Mouse (Mus musculus) CH12.LX (cell line): ENCODE measurements at regions not wholly inside any gene's neighbourhood (a gene's known extent, or its start where the extent isn't known, plus 50 kb on each side); places are given as distances from the start of the nearest gene placed in this dataset.

Source experiments
- BHLHE40 ChIP-seq: IDR thresholded peaks from 2 replicates; pipeline ENCODE4 v1.6.1; 2011; ENCODE audit warnings: mild to moderate bottlenecking, low read depth, low read length, improper control_type of control experiment
- CTCF ChIP-seq, 2 experiments: IDR thresholded peaks in 1 of 2; conservative IDR thresholded peaks in 1 of 2; 2 replicates each; pipeline ENCODE4 v1.5.1; 2011 to 2012; ENCODE audit warnings: low read depth in 2 of 2, low read length in 2 of 2, improper control_type of control experiment in 1 of 2, inconsistent platforms in 1 of 2, mild to moderate bottlenecking in 1 of 2, moderate library complexity in 1 of 2
- EP300 ChIP-seq: IDR thresholded peaks from 2 replicates; pipeline ENCODE4 v1.6.1; 2011; ENCODE audit warnings: low read length, improper control_type of control experiment
- MEF2A ChIP-seq: IDR thresholded peaks from 2 replicates; pipeline ENCODE4 v1.6.1; 2014; ENCODE audit warnings: low read depth, mild to moderate bottlenecking, inconsistent platforms, low read length, improper control_type of control experiment, borderline replicate concordance
- POLR2A ChIP-seq: IDR thresholded peaks from 2 replicates; pipeline ENCODE4 v1.6.1; 2011; ENCODE audit warnings: low read depth, mild to moderate bottlenecking, improper control_type of control experiment, low read length
- TBP ChIP-seq: conservative IDR thresholded peaks from 2 replicates; pipeline ENCODE4 v1.6.1; 2011; ENCODE audit warnings: low read depth, low read length, improper control_type of control experiment
- TCF12 ChIP-seq: IDR thresholded peaks from 2 replicates; pipeline ENCODE4 v1.6.1; 2014; ENCODE audit warnings: low read depth, mild to moderate bottlenecking, inconsistent platforms, low read length, improper control_type of control experiment

- TF ChIP-seq CTCF (conservative IDR thresholded peaks at IDR 0.05 in 1 of 2, IDR thresholded peaks at IDR 0.05 in 1 of 2; ENCODE audit: low read depth in 2 of 2, low read length in 2 of 2) (no peak), TCF12 (no peak), POLR2A (no peak), EP300 (no peak), BHLHE40 (no peak), MEF2A (no peak), TBP (no peak)
Measured at GRCm38 (mm10) chr17:35758769-35759168, 54.3 kb upstream of the Ddr1 start.
